Mouse (Mus musculus) neutrophil, adult 83 days (primary cell): ENCODE results near the gene Dnm3. TPM values are rescaled to one million over a fixed set of nuclear protein-coding genes. Genes with fewer than 3 reads are reported as not detected.

Source experiments
- total RNA-seq, 2 experiments: library from RNA; stranded (reverse); gene quantifications; one replicate each; pipeline ENCODE4 v1.2.4; 2023

Gene Dnm3
- total RNA-seq: not detected

DNA sequence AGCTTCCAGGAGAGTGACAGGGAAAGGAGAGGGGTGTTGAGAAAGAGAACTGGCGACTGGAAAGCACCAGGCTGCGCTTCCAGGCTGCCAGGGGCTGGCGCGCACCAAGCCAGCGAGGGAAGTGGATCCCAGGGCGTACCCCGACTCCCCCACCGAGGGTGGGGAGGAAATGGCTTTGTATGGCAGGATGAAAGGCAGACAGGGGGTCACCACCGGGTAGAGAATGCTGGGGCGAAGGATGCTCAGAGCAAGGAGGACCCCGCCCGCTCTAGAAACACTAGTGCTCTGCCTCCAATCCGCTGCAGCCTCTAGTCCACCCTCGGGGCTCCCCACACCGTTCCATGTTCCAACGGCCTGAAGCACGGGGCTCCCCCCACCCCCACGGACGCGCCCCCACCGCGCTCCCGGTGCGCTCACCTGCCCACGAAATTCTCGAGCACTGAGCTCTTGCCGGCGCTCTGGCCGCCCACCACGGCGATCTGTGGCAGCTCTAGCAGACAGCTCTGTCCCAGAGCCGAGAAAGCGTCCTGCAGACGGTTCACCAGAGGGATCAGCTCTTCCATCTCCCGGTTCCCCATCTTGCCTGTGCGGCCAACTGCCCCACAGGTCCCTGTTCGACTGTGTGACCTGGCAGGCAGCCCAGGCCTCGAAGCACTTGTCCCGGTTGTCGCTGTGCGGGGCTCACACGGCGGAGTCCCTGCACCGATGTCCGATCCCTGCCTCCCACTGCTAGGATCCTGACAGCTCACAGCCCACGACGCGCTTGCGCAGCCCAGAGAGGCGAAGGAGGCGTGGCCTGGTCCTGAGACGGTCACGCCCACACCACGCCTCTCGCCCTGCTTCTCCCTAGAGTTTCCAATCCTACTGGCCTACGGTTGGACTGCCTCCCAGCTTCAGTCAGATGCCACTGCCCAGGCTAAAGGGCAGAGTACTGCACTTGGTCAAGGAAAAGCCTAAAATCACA lies at the start of gene Dnm3:
Gene Dnm3, minus strand, starts transcription at position 789 of the 964 bp plus-strand sequence.

DNA sequence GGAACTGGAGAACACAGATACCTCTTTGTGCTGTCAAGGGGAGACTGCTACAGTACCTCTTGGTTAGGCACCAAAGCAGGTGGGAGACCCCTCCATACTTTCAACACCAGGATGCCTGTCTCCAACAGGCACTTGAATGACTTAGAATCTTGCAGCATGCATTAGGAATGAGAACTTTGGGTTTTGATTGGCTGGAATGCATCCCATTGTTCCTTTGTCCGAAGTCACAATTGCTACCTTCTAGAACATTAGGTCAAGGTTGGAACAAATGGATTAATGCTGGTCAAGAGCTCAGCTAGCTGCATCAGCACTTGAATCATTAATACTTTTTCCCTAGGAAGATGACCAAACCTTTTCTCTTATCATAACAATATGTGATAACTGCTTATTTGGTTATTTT lies 498.3 kb downstream of the Dnm3 start, which contains the start of gene 4930558K02Rik:
Gene 4930558K02Rik, minus strand, starts transcription at position 101 of the 400 bp plus-strand sequence.

DNA sequence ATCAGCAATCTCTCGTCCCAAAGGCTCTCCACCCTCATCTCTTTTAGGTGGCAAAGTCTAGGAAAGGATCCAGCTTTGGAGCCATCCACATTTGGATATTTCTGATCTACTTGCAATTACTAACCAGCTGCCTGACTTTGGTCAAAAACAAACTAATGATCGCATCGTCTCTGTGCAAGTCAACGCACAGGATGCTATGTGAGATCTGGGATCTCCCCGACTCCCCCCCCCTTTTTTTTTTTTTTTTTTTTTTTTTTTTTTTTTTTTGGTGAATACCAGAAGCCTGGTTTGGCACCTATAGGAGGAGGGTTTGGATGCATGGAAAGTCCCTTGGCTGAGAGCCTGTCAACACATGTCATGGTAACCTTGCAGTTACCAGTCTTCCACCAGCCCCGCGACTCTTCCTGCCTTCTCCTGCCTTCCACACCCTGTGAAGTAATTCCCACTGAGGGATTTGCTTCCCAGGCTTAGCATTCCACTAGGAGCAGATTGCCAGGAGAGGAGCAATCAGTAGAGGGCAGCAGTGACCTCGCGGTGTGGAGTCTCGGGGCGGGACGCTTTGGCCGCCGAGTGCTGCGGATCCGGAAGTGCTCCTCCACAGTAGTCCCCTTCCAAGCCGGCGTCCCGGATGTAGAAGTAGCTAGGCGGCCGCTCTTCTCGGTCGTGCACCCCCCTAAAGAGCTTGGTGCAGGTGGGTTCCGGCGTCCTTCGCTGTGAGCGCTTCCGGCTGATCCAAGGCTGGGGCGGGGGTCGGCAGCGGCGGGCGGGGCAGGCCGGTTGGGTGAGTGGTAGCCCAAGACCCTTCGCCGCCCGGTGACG lies 509.0 kb downstream of the Dnm3 start, which contains the start of gene Pigc:
Gene Pigc, plus strand, starts transcription at position 598 of the 819 bp plus-strand sequence.

Other genes with a start within 250 kb of the Dnm3 start
- gene Mettl13, start 70.5 kb upstream of the Dnm3 start, total RNA-seq: 1 to 10 TPM; 5.0 to 6.5 TPM
- 10 to 100 TPM; 44.6 to 54.1 TPM for gene Vamp4, start 92.5 kb upstream of the Dnm3 start, total RNA-seq
- not detected for gene Myoc, start 161.1 kb upstream of the Dnm3 start, total RNA-seq
- gene Myocos, start 180.2 kb upstream of the Dnm3 start, total RNA-seq: not detected